Mouse (Mus musculus) c-Kit-positive CD71-positive TER-119-negative erythroid progenitor cells, embryonic 14.5 days (primary cell): ENCODE results near the gene Slc25a39.
A peak's percentile ranks its signal among the peaks of the same experiment; 100 is the strongest.
"Not testable (repeated sequence)": the region's sequence is repeated elsewhere in the genome, so short reads cannot be mapped to it uniquely, and the experiment has no call there.

Source experiments
- DNase-seq: peaks from one replicate; pipeline ENCODE4 v3.0.0-alpha.2; 2013; ENCODE audit warnings: low read depth

Slc25a39 gene

DNA sequence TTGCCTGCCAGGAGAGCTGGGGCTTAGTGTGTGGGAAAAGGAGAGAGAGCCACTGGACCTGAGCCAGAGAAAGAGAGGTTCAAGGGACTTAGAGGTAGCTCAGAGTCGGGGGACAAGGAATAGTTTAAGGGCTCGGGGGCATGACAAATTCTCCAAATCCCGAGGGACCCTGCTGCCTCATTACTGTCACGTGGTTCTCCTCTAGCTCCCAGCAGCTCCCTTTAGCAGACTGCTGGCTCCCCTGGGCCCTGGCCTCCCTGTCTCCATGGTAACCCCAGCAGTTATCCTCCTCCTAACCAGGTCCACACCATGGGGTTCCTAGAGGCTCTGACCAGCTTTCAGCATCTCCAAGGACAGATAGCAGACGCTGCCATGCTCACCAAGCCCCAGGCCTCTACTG, 12.5 kb downstream of the Slc25a39 start:
- DNase-seq: no peak

DNA sequence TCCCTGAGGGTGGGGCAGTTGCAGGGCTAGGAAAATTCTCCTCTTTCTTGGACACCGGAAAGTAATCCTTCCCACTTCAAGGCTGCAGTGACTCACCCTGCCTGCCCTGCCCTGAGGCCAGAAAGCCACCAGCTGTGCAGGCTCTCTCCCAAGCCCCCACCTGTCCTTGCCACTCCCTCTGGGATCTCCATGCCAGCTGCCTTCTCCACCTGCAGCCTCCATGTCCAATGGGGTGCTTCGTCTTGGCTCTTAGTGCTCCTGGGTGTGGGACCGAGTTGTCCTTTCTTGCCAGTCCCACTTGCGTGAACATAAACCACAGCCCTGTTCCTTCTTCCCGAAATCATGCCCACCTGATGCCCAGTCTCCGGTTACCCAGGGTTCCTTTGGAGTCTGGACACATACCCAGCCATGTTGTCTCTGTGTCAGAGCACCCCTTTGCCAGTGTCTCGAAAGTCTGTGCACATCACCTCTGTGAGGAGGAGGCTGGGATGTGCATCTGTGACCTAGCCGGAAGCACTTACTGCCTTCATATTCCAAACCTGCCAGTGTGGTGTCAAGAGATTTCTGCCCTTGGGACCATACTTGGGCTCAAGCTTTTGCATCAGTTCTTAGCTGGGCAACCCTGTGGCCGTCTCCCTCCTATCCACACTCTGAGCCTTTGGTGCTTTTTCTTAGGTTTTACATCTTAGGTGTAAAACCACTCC, 13.2 kb downstream of the Slc25a39 start:
- no peak for DNase-seq

DNA sequence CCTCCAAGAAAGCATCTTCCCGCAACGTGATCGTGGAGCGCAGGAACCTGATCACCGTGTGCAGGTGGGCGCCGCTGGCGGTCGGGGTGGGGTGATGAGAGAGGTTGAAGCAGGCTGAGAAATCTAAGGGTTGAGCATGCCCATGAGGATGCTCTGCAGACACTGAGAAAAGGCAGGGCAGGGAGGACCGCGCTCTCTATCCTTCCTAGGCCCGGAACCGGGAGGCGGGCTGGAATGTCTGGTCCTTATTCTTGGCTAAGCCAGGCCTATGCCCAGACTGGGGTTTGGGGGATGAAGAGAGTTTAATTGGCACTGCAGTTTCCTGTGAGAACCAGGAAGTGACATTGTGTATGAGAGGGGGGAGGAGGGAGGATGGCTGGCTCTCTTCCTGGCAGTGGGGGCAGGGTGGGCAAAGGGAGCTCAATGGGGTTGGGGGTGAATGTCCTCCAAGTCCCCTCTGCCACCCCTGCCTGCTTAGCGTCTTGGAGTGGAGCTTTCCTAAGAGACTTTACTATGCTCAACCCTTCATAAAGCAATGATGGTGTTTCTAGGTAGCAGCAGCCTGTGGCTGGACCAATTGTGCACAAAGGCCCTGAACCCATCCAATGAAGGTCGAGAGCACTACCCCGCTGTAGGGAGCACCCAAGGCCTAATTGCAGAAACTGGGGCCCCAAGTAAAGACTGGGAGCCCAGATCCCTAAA, 13.9 kb downstream of the Slc25a39 start:
- no peak for DNase-seq

DNA sequence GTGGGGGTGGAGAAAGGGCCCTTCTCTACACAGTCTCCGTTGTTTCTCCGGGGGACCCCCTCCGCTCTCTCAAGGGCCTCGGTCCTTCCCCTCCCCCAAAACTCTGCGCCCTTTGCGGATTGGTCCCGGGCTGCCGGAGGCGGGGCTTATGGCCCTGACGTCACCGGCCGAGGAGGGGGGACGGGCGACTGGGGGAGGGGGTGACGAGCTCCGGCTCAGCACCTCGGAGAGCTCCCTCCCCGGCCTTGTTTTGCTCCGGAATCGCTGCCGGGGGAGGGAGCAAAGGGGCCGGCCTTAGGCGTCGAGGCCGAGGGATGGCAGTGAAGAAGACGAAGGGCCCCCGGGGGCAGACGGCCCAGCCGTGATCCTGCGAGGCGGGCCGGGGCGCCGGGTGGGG, 14.5 kb downstream of the Slc25a39 start, which contains the start of gene Rundc3a:
TSS of gene Rundc3a (plus strand) at position 166 of the 397 bp plus-strand sequence.
- DNase-seq: peak; percentile 53

DNA sequence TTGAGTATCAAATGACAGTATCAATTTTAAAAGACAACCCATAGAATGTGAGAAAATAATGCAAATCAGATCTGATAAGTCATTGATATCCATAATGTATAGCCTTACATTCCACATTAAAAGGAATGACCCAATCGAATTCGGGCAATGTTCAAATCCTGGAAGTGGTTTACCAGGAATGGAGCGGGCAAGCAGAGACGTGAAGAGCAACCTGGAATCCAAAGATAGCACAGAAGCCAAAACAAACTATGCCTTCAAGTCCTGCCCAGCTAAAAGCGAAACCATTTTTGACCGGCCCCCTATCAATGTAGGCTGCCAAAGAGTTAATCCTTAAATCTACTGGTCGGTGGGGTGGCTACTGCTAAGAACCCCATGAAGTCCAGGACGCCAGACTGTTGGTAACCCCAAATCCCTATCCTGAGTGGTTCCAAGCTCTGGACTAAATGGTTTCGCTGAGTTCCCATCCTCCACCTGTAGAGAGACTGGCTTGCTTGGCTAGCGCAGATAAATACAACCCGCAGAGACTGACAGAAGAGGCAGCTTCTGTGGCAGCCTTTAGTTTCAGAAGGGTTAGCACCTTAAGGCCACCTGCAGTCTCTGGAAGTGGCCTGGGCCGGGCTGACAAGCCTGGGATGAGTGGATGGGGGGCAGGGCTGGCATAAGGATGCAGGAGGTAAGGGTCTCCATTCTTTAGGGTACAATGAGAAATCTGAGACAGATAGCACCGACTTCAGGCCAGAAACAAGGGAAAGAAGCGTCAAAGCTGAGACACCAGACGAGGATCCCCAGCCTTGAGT, 15.1 kb downstream of the Slc25a39 start:
- no peak for DNase-seq

DNA sequence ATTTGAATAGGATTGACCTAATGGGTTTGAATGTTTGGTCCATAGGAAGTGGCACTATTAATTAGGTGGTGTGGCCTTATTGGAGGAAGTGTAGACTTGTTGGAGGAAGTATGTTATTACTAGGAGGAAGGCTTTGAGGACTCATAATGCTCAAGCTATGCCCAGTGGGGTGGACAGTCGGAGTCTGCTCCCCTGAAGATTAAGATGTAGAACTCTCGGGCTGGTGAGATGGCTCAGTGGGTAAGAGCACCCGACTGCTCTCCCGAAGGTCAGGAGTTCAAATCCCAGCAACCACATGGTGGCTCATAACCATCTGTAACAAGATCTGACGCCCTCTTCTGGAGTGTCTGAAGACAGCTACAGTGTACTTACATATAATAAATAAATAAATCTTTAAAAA, 18.3 kb downstream of the Slc25a39 start:
- DNase-seq: not testable (repeated sequence)

DNA sequence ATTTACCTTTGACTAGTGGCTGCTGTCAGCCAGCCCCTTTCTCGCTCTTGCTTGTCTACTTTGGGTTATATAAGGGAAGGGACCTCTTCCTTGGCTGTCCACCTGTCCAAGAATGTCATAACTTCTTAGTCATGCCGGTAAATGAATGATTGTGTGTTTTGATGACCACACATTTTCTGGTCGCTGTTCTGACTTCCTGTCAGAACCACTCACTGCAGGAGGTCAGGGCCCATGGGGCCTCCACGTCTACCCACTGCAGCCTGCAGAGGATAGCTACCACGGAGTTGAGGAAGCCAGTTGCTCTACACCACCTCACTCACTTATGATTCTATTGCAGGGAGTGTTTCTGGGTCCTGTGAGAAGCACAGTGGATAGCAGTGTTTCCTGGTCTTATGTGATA, 21.6 kb downstream of the Slc25a39 start:
- no peak for DNase-seq

DNA sequence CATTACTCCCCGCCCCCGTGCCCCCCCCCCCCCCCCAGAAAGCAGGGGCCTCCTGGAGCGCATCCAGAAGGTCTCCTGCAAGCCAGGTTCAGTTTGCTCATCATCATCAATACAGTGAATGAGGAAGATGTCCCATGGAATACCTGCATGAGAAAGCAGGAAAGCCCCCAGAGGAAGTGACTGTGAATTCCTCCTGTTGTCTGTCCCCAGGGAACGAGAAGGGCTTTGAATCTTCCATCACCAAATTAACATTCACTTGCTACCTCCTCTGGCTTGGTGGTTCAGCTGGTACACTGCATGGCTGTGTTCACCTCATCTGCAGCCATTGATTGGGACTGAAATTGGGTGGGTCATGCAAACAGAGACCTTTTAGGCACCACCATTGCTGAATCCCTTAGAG, 22.7 kb downstream of the Slc25a39 start:
- no peak for DNase-seq

DNA sequence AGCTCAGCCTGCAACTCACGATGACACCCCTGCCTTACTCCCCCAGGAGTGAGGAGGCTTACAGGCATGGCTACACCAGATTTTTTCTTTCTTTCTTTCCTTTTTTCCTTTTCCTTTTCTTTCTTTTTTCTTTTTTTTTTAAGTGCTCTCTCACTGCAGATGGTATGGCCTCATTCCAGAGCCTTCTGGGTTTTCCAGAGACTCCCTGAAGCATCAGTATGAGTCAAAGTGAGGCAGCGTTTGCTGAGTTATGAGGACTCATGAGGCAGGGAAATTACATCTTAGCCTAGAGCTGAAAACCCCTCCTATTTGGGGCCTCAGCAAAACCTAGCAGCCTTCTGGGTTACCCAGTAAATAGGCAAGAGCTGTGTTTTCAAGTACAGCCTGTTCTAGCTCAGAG, 23.3 kb downstream of the Slc25a39 start:
- DNase-seq: no peak

DNA sequence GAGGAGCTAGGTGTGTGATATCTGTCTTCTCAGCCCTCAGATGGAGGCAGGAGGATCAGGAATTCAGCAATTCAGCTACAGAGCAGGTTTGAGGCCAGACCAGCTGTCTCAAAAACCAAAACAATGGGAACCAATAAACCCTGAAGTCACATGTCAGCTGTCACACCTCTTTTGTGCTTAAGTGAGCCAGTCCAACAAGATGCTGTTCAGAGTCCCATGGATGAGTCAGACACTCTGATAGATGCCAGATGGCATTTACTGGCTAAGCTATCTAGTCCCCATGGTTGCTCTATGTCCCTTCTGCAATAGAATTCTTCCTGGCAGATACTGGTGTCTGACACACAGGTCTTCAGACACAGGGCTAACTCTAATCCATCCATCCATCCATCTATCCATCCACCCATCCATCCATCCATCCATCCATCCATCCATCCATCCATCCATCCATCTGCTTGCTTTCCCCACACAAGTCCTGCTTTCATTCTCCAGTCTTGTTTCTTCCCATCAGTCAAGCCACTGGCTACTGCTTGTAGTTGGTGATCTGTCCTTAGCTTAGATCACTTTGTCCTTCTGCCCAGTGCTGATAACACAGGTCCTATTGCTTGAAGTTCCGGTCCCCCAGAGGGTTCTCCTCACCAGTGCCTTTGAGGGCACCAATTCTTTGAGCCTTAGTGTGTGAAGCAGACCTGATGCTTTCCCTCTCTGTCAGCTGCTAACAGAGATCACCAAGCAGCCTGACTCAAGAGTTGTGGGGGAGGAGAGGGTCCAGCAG, 24.2 kb downstream of the Slc25a39 start:
- DNase-seq: no peak

DNA sequence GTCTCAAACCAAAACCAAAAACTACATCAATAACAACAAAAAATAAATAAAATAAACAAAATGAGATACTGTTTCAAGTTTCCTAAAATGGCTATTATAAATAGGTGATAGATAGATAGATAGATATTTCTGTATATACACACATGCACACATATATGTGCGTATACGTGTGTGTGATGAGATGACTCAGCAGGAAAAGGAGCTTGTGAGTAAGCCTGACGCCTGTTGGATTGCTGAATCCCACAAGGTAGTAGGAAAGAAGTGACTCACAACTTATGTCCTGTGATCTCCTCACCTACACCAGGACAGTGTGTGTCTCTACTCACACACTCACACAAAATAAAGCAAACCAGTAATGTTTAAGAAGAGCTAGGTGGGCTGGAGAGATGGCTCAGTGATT, 25.0 kb downstream of the Slc25a39 start:
- DNase-seq: no peak

DNA sequence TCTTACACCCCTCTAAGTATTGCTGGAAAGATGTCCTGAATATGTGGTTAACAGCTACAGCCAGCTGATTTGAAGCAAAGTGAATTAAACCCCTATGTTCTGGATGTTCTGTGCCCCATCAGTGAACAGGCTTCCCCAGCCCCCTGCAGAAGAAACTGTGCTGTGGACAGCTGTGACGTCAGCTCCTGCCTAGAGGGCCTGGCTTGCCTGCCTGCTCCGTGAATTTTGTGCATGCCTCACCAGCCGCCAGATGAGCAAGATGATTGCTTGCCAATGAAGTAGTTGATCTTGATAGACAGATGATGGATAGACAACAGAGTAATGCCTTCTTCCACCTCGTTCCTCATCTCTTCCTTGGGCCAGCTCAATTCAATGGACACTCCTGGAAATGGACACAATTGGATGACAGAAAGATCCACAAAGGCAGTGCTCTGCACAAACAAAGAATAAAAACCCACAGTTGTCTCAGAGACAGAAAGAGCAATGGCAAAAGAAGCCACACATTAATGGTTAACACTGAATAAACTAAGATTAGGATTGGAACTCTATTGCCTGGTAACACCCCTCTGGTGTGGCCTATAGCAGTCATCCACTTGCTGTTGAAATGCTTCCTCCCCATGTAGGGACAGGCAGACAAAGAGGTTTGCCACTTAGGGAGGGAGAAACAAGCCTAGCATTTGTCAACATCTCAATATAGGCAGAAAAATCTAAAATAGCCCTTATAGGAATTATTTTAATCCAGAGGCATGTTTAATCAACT, 26.2 kb downstream of the Slc25a39 start:
- DNase-seq: no peak

DNA sequence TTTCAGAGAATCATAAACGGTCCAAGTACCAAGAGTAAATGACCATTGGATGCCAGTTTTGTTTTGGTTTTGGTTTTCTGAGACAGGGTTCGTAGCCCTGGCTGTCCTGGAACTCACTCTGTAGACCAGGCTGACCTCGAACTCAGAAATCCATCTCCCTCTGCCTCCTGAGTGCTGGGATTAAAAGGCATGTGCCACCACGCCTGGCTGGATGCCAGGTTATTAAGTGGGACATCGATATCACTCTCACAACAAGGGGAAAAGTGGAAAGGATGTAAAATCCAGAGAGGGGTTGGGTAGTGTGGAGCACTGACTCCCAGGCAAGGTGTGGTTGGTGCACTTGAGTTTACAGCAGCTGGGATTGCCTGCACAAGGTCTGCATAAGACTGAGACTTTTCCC, 27.7 kb downstream of the Slc25a39 start:
- no peak for DNase-seq

DNA sequence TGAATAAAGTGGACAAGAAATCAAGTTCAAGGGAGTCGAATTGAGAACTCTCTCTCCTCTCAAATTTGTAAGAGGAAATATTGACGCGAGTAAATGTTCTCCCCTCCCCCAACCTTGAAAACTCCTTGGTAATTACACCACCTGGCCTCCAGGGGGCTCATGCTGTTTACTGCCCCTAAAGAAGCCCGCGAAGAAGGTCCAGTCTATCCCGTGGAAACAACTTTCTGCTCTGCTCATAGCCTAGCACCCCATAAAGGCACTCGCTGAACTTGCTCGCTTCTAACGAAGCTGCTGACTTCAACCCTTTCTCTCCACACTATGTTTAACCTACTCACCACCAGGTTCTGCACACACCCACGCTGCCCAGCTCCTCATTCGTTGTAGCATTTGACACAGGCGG, 30.6 kb downstream of the Slc25a39 start:
- no peak for DNase-seq

DNA sequence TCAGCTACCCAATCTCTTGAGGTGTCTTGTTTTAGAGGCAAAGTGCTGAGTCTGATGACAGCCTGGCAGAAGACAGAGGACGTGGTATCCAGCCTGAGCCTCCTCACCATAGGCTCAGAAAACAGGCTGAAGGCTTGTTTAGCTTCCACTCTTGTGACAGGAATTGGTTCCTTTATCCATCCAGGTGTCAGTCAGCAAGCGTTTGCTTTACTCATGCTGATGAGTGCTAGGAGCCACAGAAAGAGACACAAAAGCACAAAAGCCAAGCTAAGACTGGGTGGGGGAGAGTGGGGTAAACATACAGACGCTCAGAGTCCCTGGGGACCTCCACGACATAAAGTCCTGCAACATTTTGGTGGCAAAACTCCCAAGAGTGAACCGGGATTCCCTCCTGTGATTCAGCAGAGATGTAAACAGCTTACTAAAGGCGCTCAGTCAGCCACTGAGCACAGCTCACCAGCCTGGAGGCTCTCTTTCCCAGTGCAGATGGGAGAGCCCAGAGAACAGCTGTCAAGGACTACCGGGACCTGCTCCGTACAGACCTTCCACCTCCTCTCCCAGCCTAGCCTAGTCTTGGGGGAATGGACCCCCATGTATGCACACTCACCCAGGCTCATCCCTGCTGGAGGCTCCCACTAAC, 31.4 kb downstream of the Slc25a39 start:
- no peak for DNase-seq

DNA sequence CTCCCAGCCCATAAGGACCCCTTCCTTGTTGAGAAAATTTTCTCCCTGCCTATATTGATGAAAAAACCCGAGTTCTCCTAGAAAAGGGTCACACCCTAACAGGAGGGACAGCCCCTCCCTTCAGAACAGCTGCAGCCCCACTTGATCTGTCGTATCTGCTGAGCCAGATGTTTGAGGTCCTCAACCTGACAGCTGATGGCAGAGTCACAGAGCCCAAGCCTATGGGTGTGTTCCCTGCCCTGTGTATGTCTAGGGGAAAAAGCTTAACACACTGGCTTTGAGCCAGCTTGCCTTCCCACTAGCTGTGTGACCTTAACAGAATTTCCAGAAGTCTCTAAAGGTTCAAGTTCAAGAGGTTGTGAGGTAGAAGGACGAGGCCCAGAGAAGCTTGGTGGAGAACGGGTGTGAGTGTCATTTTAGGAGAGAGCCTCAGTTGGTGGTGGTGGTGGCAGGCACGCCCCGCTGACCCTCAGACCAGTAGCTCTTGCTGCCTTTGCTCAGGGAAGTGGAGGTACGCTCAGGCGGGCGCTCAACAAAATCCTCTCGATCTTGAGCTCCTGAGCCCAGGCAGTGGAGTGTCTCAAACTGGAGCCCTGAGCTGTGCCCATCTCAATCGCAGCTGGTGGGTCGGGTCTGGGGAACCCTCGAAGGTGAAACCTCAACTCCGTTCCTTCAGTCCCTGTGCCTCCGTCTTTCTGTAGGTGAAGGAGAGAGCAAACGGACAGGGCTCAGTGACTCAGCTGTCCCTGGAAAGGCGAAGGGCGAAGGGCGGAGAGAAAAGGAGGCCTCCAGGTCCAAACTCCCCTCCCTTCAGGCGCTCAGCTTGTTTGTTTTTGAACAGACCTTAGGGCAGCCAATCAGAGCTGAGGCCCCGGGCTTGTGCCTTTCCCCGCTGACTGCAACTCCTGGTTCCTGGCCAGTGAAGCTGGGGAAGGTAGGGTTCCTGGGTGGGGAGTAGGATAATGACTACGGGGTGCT, 32.3 kb downstream of the Slc25a39 start:
- DNase-seq: peak; percentile 92

DNA sequence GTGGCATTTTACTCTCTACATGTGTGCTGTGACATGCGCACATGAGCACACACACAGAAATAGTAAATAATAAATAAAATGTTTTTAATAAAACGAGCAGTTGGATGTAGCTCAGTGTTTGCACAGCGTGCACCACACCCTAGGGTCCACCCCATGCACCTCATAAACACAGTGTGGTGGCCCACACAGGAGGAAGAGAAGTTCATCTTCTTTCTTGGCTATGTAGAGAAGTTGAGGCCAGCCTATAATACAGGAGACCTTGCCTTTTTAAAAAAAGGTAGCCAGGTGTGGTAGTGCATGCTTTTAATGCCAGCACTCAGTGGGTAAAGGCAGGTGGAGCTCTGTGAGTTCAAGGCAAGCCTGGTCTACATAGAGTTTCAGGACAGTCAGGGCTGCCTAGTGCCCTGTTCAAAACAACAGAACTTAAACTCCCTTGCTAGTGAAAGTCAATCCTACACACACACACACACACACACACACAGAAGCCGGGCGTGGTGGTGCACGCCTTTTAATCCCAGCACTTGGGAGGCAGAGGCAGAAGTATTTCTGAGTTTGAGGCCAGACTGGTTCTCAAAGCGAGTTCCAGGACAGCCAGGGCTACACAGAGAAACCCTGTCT, 33.5 kb downstream of the Slc25a39 start:
- DNase-seq: no peak

DNA sequence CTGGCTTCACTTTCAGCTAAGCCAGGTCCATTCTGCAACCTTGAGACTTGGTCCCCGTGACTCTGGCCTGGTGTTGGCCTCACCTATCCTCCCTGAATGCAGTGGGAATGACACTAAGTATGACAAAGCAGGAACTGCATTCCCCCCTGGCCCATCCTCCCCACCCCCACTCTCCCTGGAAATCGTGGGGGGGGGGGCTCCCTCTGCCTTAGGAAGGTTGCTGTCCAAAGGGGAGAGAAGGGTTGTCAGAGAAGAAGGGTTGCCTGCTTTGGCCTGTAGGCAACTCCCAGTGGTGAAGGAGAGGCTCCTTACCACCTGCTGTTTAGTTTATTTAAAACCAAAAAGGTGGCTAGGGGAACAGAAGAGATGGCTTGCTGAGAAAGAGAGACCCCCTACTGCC, 34.1 kb downstream of the Slc25a39 start:
- DNase-seq: no peak

DNA sequence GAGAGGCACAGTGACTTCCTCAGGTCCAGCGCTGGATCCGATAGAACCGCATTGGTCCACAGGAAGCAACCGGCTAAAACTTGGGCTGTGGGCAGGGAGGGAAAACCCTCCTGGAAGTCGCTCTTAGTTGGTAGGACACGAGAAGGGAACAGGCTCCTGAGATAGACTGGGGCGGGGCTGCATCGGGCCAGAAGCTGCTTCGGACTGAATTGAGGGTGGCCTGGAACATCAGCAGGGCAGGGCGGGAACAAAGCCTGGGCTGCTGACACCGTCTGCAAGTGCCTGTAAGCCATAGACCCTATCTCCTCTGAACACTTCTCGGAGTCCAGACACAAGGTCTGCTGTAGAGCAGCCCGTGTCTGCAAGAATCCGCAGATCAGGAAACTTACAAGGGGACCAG, 34.8 kb downstream of the Slc25a39 start:
- no peak for DNase-seq
